Mouse (Mus musculus): ENCODE measurements at regions not wholly inside any gene's neighbourhood (a gene's known extent, or its start where the extent isn't known, plus 50 kb on each side); places are given as distances from the start of the nearest gene placed in this dataset.

DNA sequence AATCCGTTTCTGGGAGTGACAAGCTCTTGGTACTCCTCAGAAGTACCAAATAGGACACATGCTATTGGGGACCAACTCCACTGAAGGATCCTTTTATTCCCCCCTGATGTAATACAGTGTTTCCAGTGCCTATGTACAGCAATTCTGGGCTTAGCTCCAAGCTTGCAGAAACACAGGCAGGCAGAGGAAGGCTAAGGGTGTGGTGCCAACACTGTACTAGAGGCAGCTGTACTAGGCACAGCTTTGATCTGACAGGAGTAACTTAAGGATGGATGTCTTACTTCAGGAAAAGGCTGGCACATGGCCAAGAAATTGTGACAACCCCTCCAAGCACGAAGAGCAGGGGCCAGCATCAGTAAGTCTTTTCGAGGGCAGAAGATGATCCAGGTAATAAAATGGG lies 154.7 kb upstream of the Arid2 start:
- peak; percentile 51; the same call in 1 of the 2 replicates for ATAC-seq (ENCODE audit: low read depth)
- no peaks in the 10 kb centered on the region for H3K36me3 ChIP-seq (ENCODE audit: control insufficient read depth, insufficient read depth, low read length)
- WGBS, result 64% methylated on average over 3 of the region's 3 CpGs
- no peak overlapping the region for H3K4me2 ChIP-seq (ENCODE audit: low read depth, low read length)
- H3K27me3 ChIP-seq (ENCODE audit: control insufficient read depth, insufficient read depth, low read length), result no peaks in the 10 kb centered on the region
- H3K9me3 ChIP-seq (ENCODE audit: control insufficient read depth, low read length), result no peaks in the 10 kb centered on the region
- no peak overlapping the region for H3K27ac ChIP-seq (ENCODE audit: low read depth, low read length)
- no peak overlapping the region for H3K4me3 ChIP-seq (ENCODE audit: low read depth, low read length)
- H3K9ac ChIP-seq (replicated peaks; ENCODE audit: low read depth, low read length), result no peak overlapping the region
- H3K4me1 ChIP-seq (ENCODE audit: control insufficient read depth, insufficient read depth, low read length), result peaks cover 7% of the 10 kb centered on the region; the same call in 1 of the 2 replicates

DNA sequence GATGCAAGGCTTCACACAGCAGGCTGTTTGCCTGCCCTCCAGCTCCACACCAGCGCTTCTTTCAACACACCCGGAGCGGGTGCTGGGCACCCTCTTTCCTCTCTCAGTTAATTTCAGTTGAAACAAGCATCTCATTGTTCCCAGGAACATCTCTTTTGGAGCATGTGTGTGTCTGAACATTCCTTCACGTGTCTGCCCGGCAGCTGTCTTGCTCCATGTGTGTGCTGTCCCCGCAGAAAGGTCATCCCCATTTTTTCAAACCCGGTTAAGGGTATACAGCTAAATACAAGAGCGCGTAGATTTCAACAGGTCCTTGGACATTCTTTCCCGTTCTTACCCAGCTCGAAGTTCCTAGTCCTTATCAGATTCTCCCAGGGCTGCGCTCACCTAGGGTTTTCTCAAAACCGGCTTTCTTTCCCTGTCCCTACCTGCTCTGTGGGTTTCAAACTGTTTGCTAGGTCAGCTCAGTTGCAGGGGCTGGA lies 152.0 kb upstream of the Arid2 start:
- Histone ChIP-seq H3K4me1 (ENCODE audit: control insufficient read depth, insufficient read depth, low read length) (peaks cover 7% of the 10 kb centered on the region; the same call in 1 of the 2 replicates), H3K9ac (replicated peaks; ENCODE audit: low read depth, low read length) (no peak overlapping the region), H3K36me3 (ENCODE audit: control insufficient read depth, insufficient read depth, low read length) (no peaks in the 10 kb centered on the region), H3K4me2 (ENCODE audit: low read depth, low read length) (no peak overlapping the region), H3K4me3 (ENCODE audit: low read depth, low read length) (no peak overlapping the region), H3K9me3 (ENCODE audit: control insufficient read depth, low read length) (no peaks in the 10 kb centered on the region), H3K27ac (ENCODE audit: low read depth, low read length) (no peak overlapping the region), H3K27me3 (ENCODE audit: control insufficient read depth, insufficient read depth, low read length) (no peaks in the 10 kb centered on the region)
- WGBS, result 18% methylated on average over 13 of the region's 13 CpGs
- ATAC-seq (ENCODE audit: low read depth), result no peak; the same call in 1 of the 2 replicates

DNA sequence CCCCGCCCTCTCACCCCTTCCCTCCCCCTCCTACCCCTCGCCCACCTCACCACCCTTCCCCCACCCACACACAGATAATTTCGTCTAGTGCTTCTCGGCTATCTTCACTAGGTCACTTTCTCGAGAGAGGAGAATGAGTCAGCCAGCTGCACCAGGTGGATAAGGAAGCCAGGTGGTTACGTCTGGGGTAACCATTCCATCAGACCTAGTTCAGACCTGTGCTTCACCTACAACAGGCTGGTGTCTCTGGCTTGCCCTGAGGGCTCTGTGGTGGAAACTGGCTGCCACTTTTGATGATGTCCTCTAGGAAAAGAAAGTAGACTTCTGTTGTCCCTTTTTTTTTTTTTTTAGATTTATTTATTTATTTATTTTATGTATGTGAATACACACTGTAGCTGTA lies 151.5 kb upstream of the Arid2 start:
- Histone ChIP-seq H3K27me3 (ENCODE audit: control insufficient read depth, insufficient read depth, low read length) (no peaks in the 10 kb centered on the region), H3K4me3 (ENCODE audit: low read depth, low read length) (no peak overlapping the region), H3K27ac (ENCODE audit: low read depth, low read length) (no peak overlapping the region), H3K9me3 (ENCODE audit: control insufficient read depth, low read length) (no peaks in the 10 kb centered on the region), H3K9ac (replicated peaks; ENCODE audit: low read depth, low read length) (no peak overlapping the region), H3K36me3 (ENCODE audit: control insufficient read depth, insufficient read depth, low read length) (no peaks in the 10 kb centered on the region), H3K4me2 (ENCODE audit: low read depth, low read length) (no peak overlapping the region), H3K4me1 (ENCODE audit: control insufficient read depth, insufficient read depth, low read length) (peaks cover 7% of the 10 kb centered on the region; the same call in 1 of the 2 replicates)
- 39% methylated on average over 6 of the region's 6 CpGs for WGBS
- ATAC-seq (ENCODE audit: low read depth), result no peak; the same call in 1 of the 2 replicates

DNA sequence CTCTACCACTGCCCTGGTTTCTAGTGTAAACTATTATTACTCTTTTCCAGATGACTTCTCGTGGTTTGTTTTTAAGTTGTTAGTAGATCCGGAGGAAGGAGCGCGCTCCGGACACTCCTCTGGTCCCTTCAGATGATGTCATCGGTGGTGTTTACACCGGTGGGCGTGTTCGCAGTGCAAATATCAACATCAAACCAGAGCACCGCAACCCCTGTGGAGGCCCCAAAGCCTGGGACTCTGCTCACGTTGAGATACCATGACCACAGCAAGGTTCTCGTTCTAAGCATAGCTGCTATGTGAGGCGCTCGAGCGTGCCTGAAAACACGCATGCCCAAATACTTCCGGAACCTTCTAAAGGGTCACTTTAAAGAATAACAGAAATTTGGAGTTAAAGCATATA lies 149.8 kb upstream of the Arid2 start:
- Histone ChIP-seq H3K27ac (ENCODE audit: low read depth, low read length) (no peak overlapping the region), H3K9ac (replicated peaks; ENCODE audit: low read depth, low read length) (no peak overlapping the region), H3K9me3 (ENCODE audit: control insufficient read depth, low read length) (no peaks in the 10 kb centered on the region), H3K36me3 (ENCODE audit: control insufficient read depth, insufficient read depth, low read length) (no peaks in the 10 kb centered on the region), H3K27me3 (ENCODE audit: control insufficient read depth, insufficient read depth, low read length) (no peaks in the 10 kb centered on the region), H3K4me2 (ENCODE audit: low read depth, low read length) (no peak overlapping the region), H3K4me3 (ENCODE audit: low read depth, low read length) (no peak overlapping the region), H3K4me1 (ENCODE audit: control insufficient read depth, insufficient read depth, low read length) (peaks cover 7% of the 10 kb centered on the region; the same call in 1 of the 2 replicates)
- ATAC-seq (ENCODE audit: low read depth), result no peak
- 95% methylated on average over 17 of the region's 17 CpGs for whole genome bisulfite sequencing

DNA sequence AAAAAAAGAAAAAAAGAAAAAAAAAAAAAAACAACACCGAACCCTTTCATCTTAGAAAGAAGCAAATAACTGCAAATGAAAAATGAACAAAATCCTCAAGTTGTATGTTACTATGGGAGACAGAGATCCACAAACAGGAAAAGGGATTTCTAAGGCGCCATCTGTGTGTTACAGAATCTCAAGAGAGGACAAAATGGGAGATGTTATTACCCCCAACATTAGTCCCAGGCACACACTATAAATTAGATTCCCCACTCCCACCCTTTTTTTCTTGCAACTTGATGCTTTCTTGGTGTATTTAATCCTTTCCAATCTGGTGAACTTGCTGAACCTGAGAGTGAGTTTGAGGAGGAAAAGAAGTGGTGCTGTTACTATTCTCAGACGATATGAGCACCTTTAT lies 149.4 kb upstream of the Arid2 start:
- H3K4me2 ChIP-seq (ENCODE audit: low read depth, low read length), result no peak overlapping the region
- no peaks in the 10 kb centered on the region for H3K9me3 ChIP-seq (ENCODE audit: control insufficient read depth, low read length)
- H3K36me3 ChIP-seq (ENCODE audit: control insufficient read depth, insufficient read depth, low read length), result no peaks in the 10 kb centered on the region
- no peak overlapping the region for H3K9ac ChIP-seq (replicated peaks; ENCODE audit: low read depth, low read length)
- no peaks in the 10 kb centered on the region for H3K27me3 ChIP-seq (ENCODE audit: control insufficient read depth, insufficient read depth, low read length)
- H3K4me3 ChIP-seq (ENCODE audit: low read depth, low read length), result no peak overlapping the region
- no peak for ATAC-seq (ENCODE audit: low read depth)
- no peak overlapping the region for H3K27ac ChIP-seq (ENCODE audit: low read depth, low read length)
- 92% methylated on average over 3 of the region's 3 CpGs for WGBS
- H3K4me1 ChIP-seq (ENCODE audit: control insufficient read depth, insufficient read depth, low read length), result peaks cover 7% of the 10 kb centered on the region; the same call in 1 of the 2 replicates

DNA sequence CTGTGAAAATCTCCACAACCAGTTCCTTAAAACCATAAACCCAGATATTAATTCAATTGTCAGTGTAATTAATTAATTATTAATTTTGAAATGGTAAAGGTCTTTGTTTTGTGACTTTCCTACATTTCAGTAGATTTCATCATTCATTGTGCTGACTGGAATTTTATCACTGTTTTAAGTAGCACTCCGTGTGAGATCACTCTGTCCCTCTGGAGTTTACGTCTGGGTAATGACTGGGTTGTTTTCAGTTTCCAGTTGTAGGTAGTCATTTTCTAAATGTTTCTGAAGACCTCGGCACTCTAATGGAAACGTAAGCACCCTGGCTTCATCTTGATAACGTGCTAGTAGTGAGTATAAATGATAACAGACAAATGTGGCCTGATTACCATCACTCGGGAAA lies 133.8 kb upstream of the Arid2 start:
- Histone ChIP-seq H3K4me2 (ENCODE audit: low read depth, low read length) (no peak overlapping the region), H3K4me1 (ENCODE audit: control insufficient read depth, insufficient read depth, low read length) (no peaks in the 10 kb centered on the region), H3K9ac (replicated peaks; ENCODE audit: low read depth, low read length) (no peak overlapping the region), H3K36me3 (ENCODE audit: control insufficient read depth, insufficient read depth, low read length) (no peaks in the 10 kb centered on the region), H3K27me3 (ENCODE audit: control insufficient read depth, insufficient read depth, low read length) (no peaks in the 10 kb centered on the region), H3K9me3 (ENCODE audit: control insufficient read depth, low read length) (no peaks in the 10 kb centered on the region), H3K4me3 (ENCODE audit: low read depth, low read length) (no peak overlapping the region), H3K27ac (ENCODE audit: low read depth, low read length) (no peak overlapping the region)
- ATAC-seq (ENCODE audit: low read depth), result no peak
- 75% methylated on average over 6 of the region's 6 CpGs for WGBS

DNA sequence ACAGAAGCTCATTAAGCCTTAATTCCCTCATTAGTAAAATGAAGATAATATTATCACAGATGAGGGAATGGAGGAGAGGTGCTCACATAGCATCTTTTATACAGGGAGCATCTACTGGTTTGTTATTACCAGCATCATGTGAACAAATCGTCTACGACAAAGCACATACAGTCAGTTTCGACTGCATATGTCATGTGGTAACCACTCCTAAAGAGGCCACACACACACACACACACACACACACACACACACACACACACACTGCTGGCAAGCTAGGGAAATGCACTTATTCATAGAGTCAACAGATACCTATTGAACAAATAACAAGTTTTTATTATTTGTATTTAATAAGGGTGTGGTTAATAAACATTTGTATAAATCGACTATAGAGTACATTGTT lies 129.0 kb upstream of the Arid2 start:
- Histone ChIP-seq H3K4me3 (ENCODE audit: low read depth, low read length) (no peak overlapping the region), H3K27ac (ENCODE audit: low read depth, low read length) (no peak overlapping the region), H3K9me3 (ENCODE audit: control insufficient read depth, low read length) (no peaks in the 10 kb centered on the region), H3K9ac (replicated peaks; ENCODE audit: low read depth, low read length) (no peak overlapping the region), H3K27me3 (ENCODE audit: control insufficient read depth, insufficient read depth, low read length) (no peaks in the 10 kb centered on the region), H3K36me3 (ENCODE audit: control insufficient read depth, insufficient read depth, low read length) (no peaks in the 10 kb centered on the region), H3K4me2 (ENCODE audit: low read depth, low read length) (no peak overlapping the region), H3K4me1 (ENCODE audit: control insufficient read depth, insufficient read depth, low read length) (no peaks in the 10 kb centered on the region)
- no peak for ATAC-seq (ENCODE audit: low read depth)
- 70% methylated on average over 4 of the region's 4 CpGs for WGBS

DNA sequence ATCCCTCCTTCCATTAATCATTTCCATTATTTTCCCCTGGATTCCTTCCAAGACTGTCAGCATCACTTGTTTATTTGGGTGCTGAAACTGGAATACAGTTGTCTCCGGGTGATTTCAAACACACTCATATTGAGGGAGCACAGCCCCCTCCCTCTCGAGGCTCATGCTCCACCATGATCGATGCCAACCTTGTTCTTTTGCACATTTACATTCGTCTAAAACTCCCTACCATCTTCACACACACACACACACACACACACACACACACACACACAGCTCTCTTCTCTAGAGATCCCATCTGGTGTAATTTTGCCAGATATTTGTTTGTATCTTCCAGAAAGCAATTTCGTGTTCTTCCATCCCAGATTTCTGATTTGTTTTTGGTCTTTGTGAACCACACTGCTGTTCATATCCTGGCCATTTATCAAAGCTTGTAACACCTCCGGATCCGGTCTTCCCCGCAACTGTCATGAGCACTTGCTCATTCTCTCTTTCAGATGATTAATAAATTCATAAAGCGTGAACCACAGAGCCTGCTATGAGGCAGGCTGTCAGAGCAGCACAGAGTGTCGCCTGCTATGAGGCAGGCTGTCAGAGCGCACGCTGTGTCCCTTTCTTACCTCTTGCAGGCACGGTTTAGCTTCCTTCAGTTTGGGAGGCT lies 122.4 kb upstream of the Arid2 start:
- H3K36me3 ChIP-seq (ENCODE audit: control insufficient read depth, insufficient read depth, low read length), result no peaks in the 10 kb centered on the region
- H3K4me2 ChIP-seq (ENCODE audit: low read depth, low read length), result peak overlapping the region; percentile 25; the same call in 1 of the 2 replicates
- H3K4me3 ChIP-seq (ENCODE audit: low read depth, low read length), result no peak overlapping the region
- no peaks in the 10 kb centered on the region for H3K9me3 ChIP-seq (ENCODE audit: control insufficient read depth, low read length)
- 0 out of 2 replicates have a peak overlapping the region, but pooled peaks have one; percentile 34 for H3K9ac ChIP-seq (replicated peaks; ENCODE audit: low read depth, low read length)
- peak; percentile 46; the same call in 1 of the 2 replicates for ATAC-seq (ENCODE audit: low read depth)
- WGBS, result 40% methylated on average over 13 of the region's 13 CpGs
- H3K4me1 ChIP-seq (ENCODE audit: control insufficient read depth, insufficient read depth, low read length), result 0 out of 2 replicates have a peak, but pooled peaks cover 14% of the 10 kb centered on the region
- no peaks in the 10 kb centered on the region for H3K27me3 ChIP-seq (ENCODE audit: control insufficient read depth, insufficient read depth, low read length)
- peak overlapping the region; percentile 64 for H3K27ac ChIP-seq (ENCODE audit: low read depth, low read length)

DNA sequence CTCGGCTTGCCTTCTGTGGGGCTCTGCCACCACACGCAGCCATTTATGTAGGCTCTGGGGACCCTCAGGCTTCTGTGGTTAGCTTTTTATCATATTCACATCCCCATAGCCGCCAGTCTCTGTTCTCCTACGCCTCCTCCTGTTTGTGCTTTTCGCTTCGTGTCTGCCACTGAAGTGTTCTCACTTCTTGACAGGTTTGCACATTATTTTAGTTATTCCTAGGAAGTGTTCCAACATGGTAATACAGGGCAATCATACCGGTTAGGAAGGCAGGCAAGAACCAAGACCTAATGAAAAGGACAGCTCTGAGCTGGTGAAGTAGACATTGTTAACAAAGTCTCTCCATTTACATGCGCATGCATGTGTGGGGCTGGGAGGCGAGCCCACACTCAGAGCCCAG lies 120.1 kb upstream of the Arid2 start:
- no peak overlapping the region for H3K4me3 ChIP-seq (ENCODE audit: low read depth, low read length)
- H3K9me3 ChIP-seq (ENCODE audit: control insufficient read depth, low read length), result no peaks in the 10 kb centered on the region
- 83% methylated on average over 9 of the region's 9 CpGs for WGBS
- H3K4me2 ChIP-seq (ENCODE audit: low read depth, low read length), result no peak overlapping the region
- H3K4me1 ChIP-seq (ENCODE audit: control insufficient read depth, insufficient read depth, low read length), result 0 out of 2 replicates have a peak, but pooled peaks cover 14% of the 10 kb centered on the region
- 0 out of 2 replicates have a peak, but pooled peaks cover 2% of the 10 kb centered on the region for H3K27me3 ChIP-seq (ENCODE audit: control insufficient read depth, insufficient read depth, low read length)
- no peak for ATAC-seq (ENCODE audit: low read depth)
- H3K9ac ChIP-seq (replicated peaks; ENCODE audit: low read depth, low read length), result no peak overlapping the region
- no peaks in the 10 kb centered on the region for H3K36me3 ChIP-seq (ENCODE audit: control insufficient read depth, insufficient read depth, low read length)
- no peak overlapping the region for H3K27ac ChIP-seq (ENCODE audit: low read depth, low read length)

All from neural tube, embryonic 14.5 days (tissue).